Mouse (Mus musculus): ENCODE results near the gene Kcnn1. TPM values are rescaled to one million over a fixed set of nuclear protein-coding genes. Genes with fewer than 3 reads are reported as not detected.

Kcnn1 gene
- total RNA-seq, 4 experiments from 2014 or later, result 12.5 to 14.4 (median 13.2) TPM

- DNase-seq (ENCODE audit: low spot score), result no peak
These were observed 70.4 kb downstream of the Kcnn1 start for GRCm38 (mm10) chr8:70792700-70793099.

Small RNAs within 50 kb of the gene (microRNA-seq; reads per million reads assigned to microRNA genes)
- gene Mir7067 (not detected), gene Mir7240 (not detected)

Other genes starting within 250 kb of the Kcnn1 start
- 1 to 10 TPM; 1.4 to 2.3 (median 1.8) TPM for gene Lrrc25, start 247.1 kb downstream of the Kcnn1 start, total RNA-seq (2022)
- gene Gdf15, start 230.8 kb downstream of the Kcnn1 start, total RNA-seq (2022), result 1 to 10 TPM in 2 of 4 experiments, under 1 TPM in 2; 0.69 to 1.9 (median 1.2) TPM
- 10 to 100 TPM; 40.0 to 57.7 (median 44.4) TPM for gene Pgpep1, start 202.9 kb downstream of the Kcnn1 start, total RNA-seq (2022)
- 10 to 100 TPM; 57.9 to 67.1 (median 63.4) TPM for gene Lsm4, start 190.0 kb downstream of the Kcnn1 start, total RNA-seq (2022)
- 100 to 1,000 TPM in 3 of 4 experiments, 10 to 100 TPM in 1; 84.2 to 134 (median 114) TPM for gene Jund, start 164.3 kb downstream of the Kcnn1 start, total RNA-seq (2022)
- under 1 TPM in 1 of 4 experiments, not detected in 3; 0.06 TPM for gene Iqcn, start 159.8 kb downstream of the Kcnn1 start, total RNA-seq (2022)
- not detected for gene Gm3336, start 144.7 kb downstream of the Kcnn1 start, total RNA-seq (2022)
- 1 to 10 TPM; 1.8 to 3.7 (median 2.4) TPM for gene Pde4c, start 139.5 kb downstream of the Kcnn1 start, total RNA-seq (2022)
- 10 to 100 TPM; 46.3 to 60.7 (median 50.6) TPM for gene Rab3a, start 108.6 kb downstream of the Kcnn1 start, total RNA-seq (2022)
- 10 to 100 TPM; 23.2 to 32.5 (median 27.7) TPM for gene Mpv17l2, start 102.3 kb downstream of the Kcnn1 start, total RNA-seq (2022)
- gene Pik3r2, start 86.5 kb downstream of the Kcnn1 start, total RNA-seq (2022), result 10 to 100 TPM; 19.3 to 24.1 (median 22.2) TPM
- gene Mast3, start 58.2 kb downstream of the Kcnn1 start, total RNA-seq (2022), result 1 to 10 TPM; 6.5 to 8.4 (median 7.1) TPM
- under 1 TPM in 2 of 4 experiments, not detected in 2; 0.16 to 0.49 TPM for gene Il12rb1, start 54.8 kb downstream of the Kcnn1 start, total RNA-seq (2022)
- gene Arrdc2, start 23.5 kb downstream of the Kcnn1 start, total RNA-seq (2022), result 10 to 100 TPM in 3 of 4 experiments, 1 to 10 TPM in 1; 7.9 to 23.0 (median 13.6) TPM
- 10 to 100 TPM; 37.9 to 47.4 (median 45.7) TPM for gene Ccdc124, start 10.7 kb upstream of the Kcnn1 start, total RNA-seq (2022)
- not detected for gene Slc5a5, start 29.5 kb upstream of the Kcnn1 start, total RNA-seq (2022)
- 1,000 to 10,000 TPM in 2 of 4 experiments, 100 to 1,000 TPM in 2; 938 to 1,102 (median 988) TPM for gene Rpl18a, start 34.2 kb upstream of the Kcnn1 start, total RNA-seq (2022)
- 10 to 100 TPM; 17.8 to 24.5 (median 20.6) TPM for gene Map1s, start 42.7 kb upstream of the Kcnn1 start, total RNA-seq (2022)